Mouse (Mus musculus): ENCODE results near the gene Cwh43. TPM values are rescaled to one million over a fixed set of nuclear protein-coding genes. Genes with fewer than 3 reads are reported as not detected.

Cwh43 gene
- polyA plus RNA-seq, 1 experiment = 0.78 TPM

- DNase-seq = no peak
- Histone ChIP-seq H3K4me3 (replicated peaks; ENCODE audit: extremely low read depth, low read depth, low read length) (no peak overlapping the region), H3K4me1 (ENCODE audit: control insufficient read depth, insufficient read depth, low read length) (no peaks in the 10 kb centered on the region; the same call in 1 of the 2 replicates)
- WGBS = 74% methylated on average over 3 of the region's 3 CpGs
- TF ChIP-seq POLR2A (IDR thresholded peaks at IDR 0.05; ENCODE audit: borderline replicate concordance, extremely low read depth, low read depth, low read length) = no peak
- TF ChIP-seq CTCF (IDR thresholded peaks at IDR 0.05; ENCODE audit: insufficient read depth, low read length) = no peak
Measured at GRCm38 (mm10) chr5:73369731-73370130, 36.1 kb upstream of the Cwh43 start.

DNA sequence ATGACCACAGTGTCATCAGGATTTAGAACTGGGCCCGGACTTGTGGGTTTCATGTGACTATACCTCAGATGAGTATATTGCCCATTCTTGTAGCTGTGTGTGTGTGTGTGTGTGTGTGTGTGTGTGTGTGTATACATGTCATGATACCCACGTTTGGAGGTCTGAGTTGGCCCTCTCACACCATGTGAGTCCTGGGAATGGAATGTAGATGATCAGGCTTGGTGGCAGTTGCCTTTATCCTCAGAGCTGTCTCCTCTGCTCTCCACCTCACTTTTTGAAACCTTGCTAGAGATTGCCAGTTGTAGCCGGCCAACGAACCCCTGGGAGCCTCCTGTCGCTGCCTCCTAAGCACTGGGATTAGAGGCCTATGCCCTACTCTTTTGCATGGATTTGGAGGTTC, 33.3 kb upstream of the Cwh43 start:
- DNase-seq = no peak
- TF ChIP-seq CTCF (IDR thresholded peaks at IDR 0.05; ENCODE audit: insufficient read depth, low read length) (no peak), POLR2A (IDR thresholded peaks at IDR 0.05; ENCODE audit: borderline replicate concordance, extremely low read depth, low read depth, low read length) (no peak)
- Histone ChIP-seq H3K4me3 (replicated peaks; ENCODE audit: extremely low read depth, low read depth, low read length) (no peak overlapping the region), H3K4me1 (ENCODE audit: control insufficient read depth, insufficient read depth, low read length) (no peaks in the 10 kb centered on the region; the same call in 1 of the 2 replicates)
- 76% methylated on average over 5 of the region's 5 CpGs for WGBS

- no peak for DNase-seq
- TF ChIP-seq POLR2A (IDR thresholded peaks at IDR 0.05; ENCODE audit: borderline replicate concordance, extremely low read depth, low read depth, low read length) (no peak), CTCF (IDR thresholded peaks at IDR 0.05; ENCODE audit: insufficient read depth, low read length) (no peak)
- WGBS = 47% methylated on average over 3 of the region's 3 CpGs
- Histone ChIP-seq H3K4me3 (replicated peaks; ENCODE audit: extremely low read depth, low read depth, low read length) (no peak overlapping the region), H3K4me1 (ENCODE audit: control insufficient read depth, insufficient read depth, low read length) (no peaks in the 10 kb centered on the region; the same call in 1 of the 2 replicates)
Measured at GRCm38 (mm10) chr5:73373184-73373583, 32.7 kb upstream of the Cwh43 start.

- Histone ChIP-seq H3K4me3 (replicated peaks; ENCODE audit: extremely low read depth, low read depth, low read length) (no peak overlapping the region), H3K4me1 (ENCODE audit: control insufficient read depth, insufficient read depth, low read length) (no peaks in the 10 kb centered on the region; the same call in 1 of the 2 replicates)
- no peak for TF ChIP-seq POLR2A (IDR thresholded peaks at IDR 0.05; ENCODE audit: borderline replicate concordance, extremely low read depth, low read depth, low read length)
- TF ChIP-seq CTCF (IDR thresholded peaks at IDR 0.05; ENCODE audit: insufficient read depth, low read length) = no peak
- DNase-seq = no peak
- 71% methylated on average over 9 of the region's 9 CpGs for WGBS
Measured at GRCm38 (mm10) chr5:73376041-73376440, 29.8 kb upstream of the Cwh43 start.

GRCm38 (mm10) chr5:73376491-73376890, 29.4 kb upstream of the Cwh43 start:
- no peak for TF ChIP-seq POLR2A (IDR thresholded peaks at IDR 0.05; ENCODE audit: borderline replicate concordance, extremely low read depth, low read depth, low read length)
- TF ChIP-seq CTCF (IDR thresholded peaks at IDR 0.05; ENCODE audit: insufficient read depth, low read length) = no peak
- H3K4me3 ChIP-seq (replicated peaks; ENCODE audit: extremely low read depth, low read depth, low read length) = no peak overlapping the region
- 81% methylated on average over 7 of the region's 7 CpGs for whole genome bisulfite sequencing
- no peaks in the 10 kb centered on the region; the same call in 1 of the 2 replicates for H3K4me1 ChIP-seq (ENCODE audit: control insufficient read depth, insufficient read depth, low read length)
- DNase-seq = no peak

DNA sequence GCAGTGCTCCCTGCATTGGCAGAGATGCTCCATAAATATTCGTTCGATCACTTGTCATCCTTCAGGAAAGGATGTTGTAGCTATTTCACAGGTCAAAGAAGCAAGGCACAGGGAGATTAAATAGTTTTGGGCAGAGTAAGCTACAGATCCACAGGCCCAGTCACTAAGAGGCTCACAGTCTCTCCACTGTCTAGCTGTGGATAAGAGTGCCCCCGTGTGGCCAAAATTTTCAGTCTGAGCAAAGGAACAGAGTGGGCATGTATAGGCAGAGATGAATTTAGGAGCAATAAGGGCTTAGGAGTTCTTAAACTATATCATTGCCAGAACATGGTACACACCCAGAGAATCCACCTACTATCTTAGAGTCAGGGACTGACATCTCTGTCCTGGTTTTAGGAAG, 26.0 kb upstream of the Cwh43 start:
- WGBS = 18% methylated on average over 3 of the region's 3 CpGs
- DNase-seq = peak; percentile 83
- TF ChIP-seq POLR2A (IDR thresholded peaks at IDR 0.05; ENCODE audit: borderline replicate concordance, extremely low read depth, low read depth, low read length) (no peak), CTCF (IDR thresholded peaks at IDR 0.05; ENCODE audit: insufficient read depth, low read length) (peak; percentile 64)
- Histone ChIP-seq H3K4me3 (replicated peaks; ENCODE audit: extremely low read depth, low read depth, low read length) (no peak overlapping the region), H3K4me1 (ENCODE audit: control insufficient read depth, insufficient read depth, low read length) (no peaks in the 10 kb centered on the region)

DNA sequence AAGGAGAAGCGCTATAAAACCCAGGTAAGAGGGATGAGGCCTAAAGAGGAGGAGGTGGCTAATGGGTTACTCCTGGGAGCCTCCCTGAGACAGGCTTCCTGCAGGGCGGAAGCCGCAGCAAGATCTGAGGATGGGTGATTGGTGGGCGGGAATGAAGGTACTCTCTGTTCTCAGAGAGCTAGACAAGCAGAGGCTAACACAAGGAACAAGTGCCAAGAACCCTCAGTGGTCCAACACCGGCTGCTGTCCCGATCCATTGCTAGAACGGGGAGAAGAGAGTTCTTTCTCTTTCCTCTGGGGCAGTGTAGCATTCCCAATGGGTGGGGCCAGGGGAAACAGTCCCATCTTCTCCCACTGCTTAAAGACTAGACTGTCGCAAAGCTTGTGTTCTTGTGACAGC, 25.0 kb upstream of the Cwh43 start:
- TF ChIP-seq CTCF (IDR thresholded peaks at IDR 0.05; ENCODE audit: insufficient read depth, low read length) = no peak
- no peak for TF ChIP-seq POLR2A (IDR thresholded peaks at IDR 0.05; ENCODE audit: borderline replicate concordance, extremely low read depth, low read depth, low read length)
- no peak for DNase-seq
- WGBS = 50% methylated on average over 8 of the region's 8 CpGs

DNA sequence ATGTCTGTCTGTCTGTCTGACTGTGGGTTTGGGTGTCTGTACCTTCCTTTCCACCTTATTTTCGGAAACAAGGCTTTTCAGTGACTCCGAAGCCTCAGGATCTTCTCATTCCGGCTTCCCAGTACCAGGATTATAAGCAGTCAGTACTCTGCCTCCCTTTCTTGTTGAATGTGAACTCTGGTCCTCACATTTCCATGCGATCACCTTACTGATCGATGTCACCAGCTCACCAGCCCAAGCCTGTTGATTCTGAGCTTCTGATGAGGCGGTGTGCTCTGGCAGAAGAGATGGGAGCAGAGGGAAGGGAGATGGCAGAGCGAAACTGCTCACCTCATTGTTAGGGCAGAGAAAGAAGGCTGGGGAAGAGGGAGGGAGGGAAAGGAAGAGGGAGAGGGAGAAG, 24.4 kb upstream of the Cwh43 start:
- no peak for DNase-seq
- H3K4me1 ChIP-seq (ENCODE audit: control insufficient read depth, insufficient read depth, low read length) = no peaks in the 10 kb centered on the region
- WGBS = 73% methylated on average over 7 of the region's 7 CpGs
- no peak overlapping the region for H3K4me3 ChIP-seq (replicated peaks; ENCODE audit: extremely low read depth, low read depth, low read length)
- no peak for TF ChIP-seq POLR2A (IDR thresholded peaks at IDR 0.05; ENCODE audit: borderline replicate concordance, extremely low read depth, low read depth, low read length)
- TF ChIP-seq CTCF (IDR thresholded peaks at IDR 0.05; ENCODE audit: insufficient read depth, low read length) = no peak

More for the DNA sequence above, 25.0 kb upstream of the Cwh43 start:
- H3K4me1 ChIP-seq (ENCODE audit: control insufficient read depth, insufficient read depth, low read length) = no peaks in the 10 kb centered on the region
- H3K4me3 ChIP-seq (replicated peaks; ENCODE audit: extremely low read depth, low read depth, low read length) = no peak overlapping the region

GRCm38 (mm10) chr5:73381976-73382540, 23.8 kb upstream of the Cwh43 start:
- WGBS = 69% methylated on average over 9 of the region's 9 CpGs
- TF ChIP-seq CTCF (IDR thresholded peaks at IDR 0.05; ENCODE audit: insufficient read depth, low read length) (no peak), POLR2A (IDR thresholded peaks at IDR 0.05; ENCODE audit: borderline replicate concordance, extremely low read depth, low read depth, low read length) (no peak)
- no peaks in the 10 kb centered on the region for H3K4me1 ChIP-seq (ENCODE audit: control insufficient read depth, insufficient read depth, low read length)
- DNase-seq = no peak
- H3K4me3 ChIP-seq (replicated peaks; ENCODE audit: extremely low read depth, low read depth, low read length) = no peak overlapping the region
